Mouse (Mus musculus) embryonic stem cell, embryonic (primary cell): ENCODE results near the gene Krt76.

Experiments used
- CTCF ChIA-PET, 4 experiments: fragments of 300-600 bp in 2 of 4; fragments of 350-600 bp in 2 of 4; sonication (Branson Sonifier 250); formaldehyde crosslinking; loops; one replicate each; lab custom pipeline; 2022; ENCODE audit warnings: inconsistent platforms in 2 of 4; lab: Charles Lee
- POLR2A ChIA-PET, 4 experiments: fragments of 300-600 bp in 2 of 4; fragments of 350-600 bp in 2 of 4; sonication (Branson Sonifier 250); formaldehyde crosslinking; loops; one replicate each; lab custom pipeline; 2022; ENCODE audit warnings: antibody characterized with exemption in 4 of 4, inconsistent platforms in 1 of 4; lab: Charles Lee

The Krt76 gene

DNA sequence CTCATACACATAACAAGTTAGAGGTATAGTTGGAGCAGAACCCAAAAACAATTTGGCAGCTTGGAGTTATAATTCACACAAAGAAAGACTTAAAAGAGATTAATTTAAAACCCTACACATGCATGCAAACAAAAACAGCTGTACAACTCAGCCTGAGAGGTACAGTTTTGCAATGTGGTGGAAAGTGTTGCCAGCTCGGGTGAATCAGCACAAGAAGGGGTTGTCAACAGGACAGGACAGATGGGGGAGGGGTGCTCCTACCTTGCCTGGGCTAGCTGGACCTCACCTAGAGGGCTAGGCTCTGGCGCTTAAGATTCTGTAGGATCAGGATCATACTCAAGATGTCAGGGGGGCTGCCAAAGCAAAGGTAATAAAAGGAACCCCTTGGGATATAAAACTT, 14.7 kb downstream of the Krt76 start:
- CTCF ChIA-PET = no interaction called here
- POLR2A ChIA-PET = no interaction called here

DNA sequence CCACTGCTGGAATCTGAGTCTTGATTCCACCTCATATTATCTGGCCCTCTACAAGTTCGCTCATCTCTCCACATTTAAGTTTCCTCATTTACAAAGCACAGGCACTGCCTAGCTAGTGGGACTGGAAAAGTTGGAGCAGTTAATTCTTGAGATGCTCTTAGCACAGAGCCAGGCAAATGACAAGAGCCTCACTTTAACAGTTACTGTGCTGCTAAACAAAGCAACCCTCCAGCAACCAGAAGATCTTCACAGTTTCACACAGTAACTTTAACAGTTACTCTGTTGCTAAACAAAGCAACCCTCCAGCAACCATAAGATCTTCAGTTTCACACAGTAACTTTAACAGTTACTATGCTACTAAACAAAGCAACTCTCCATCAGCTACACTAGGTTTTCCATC, 18.3 kb downstream of the Krt76 start:
- ChIA-PET POLR2A (no interaction called here), CTCF (interaction anchor here in 1 of 4 experiments (0.8 kb wide), 1 partner anchor 177 kb away, joined by 4 read pairs; no protein-coding TSS in a partner anchor)

DNA sequence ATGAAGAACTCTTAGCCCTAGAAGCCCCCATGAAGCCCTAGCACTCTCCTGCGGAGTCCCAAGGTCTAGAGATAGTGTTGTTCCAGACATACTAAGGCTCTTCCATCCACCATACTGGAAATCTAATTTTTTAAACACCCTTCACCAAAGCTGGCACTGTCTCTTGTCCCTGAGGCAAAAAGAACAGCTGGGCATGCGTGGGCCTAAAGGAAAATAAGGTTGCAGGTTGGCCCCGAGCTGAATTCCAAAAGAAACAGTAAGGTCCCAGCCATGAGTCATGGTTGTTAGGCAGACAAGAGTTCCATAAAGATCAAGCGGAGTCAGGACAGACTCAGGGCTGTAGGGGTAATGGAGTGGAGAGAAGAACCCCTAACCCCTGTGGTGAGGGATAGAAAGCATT, 19.5 kb downstream of the Krt76 start:
- ChIA-PET CTCF (interaction anchor here in 1 of 4 experiments (1.2 kb wide), 1 partner anchor 13 kb away, joined by 3 read pairs; no protein-coding TSS in a partner anchor), POLR2A (no interaction called here)

DNA sequence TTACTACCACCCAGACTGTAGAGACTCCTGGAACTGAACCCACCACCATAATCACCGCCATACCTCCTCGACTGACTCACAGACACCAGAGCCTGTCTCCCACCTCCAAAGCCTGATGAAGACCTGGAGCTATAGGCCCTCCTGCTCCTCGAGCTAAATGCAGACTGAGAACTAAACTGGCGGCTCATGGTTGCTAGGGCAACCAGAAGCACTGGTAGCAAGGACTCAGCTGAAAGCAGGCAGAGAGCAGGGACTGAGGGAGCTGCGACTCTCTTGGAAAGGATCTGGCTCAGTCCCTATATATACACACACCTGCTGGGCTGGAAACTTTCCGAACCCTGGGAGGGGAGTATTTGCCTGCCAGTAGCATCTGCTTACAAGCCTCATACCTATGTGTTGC, 23.3 kb downstream of the Krt76 start, which contains the start of gene Krt77:
TSS of gene Krt77 (minus strand) at position 275 of the 400 bp plus-strand sequence.
- ChIA-PET POLR2A (no interaction called here), CTCF (no interaction called here)

DNA sequence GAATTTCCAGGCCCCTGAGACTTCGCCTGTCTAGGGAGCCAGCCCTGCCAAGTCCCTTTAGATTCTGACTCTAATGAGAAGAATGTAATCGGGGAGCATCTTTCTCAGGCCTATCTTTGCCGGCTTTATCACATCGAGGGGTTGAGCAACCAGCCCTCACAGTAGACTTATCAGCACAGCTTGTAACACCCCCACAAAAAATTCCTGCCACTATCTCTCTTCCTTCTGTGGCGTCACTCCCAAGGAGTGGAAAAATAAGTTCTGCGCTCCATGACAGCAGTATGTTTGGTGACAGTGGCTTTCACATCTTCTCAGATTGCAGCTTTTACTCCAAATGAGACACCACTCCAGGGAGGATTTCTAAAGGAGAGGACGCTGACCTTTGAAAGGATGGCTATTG, 26.0 kb downstream of the Krt76 start:
- ChIA-PET CTCF (no interaction called here), POLR2A (no interaction called here)

DNA sequence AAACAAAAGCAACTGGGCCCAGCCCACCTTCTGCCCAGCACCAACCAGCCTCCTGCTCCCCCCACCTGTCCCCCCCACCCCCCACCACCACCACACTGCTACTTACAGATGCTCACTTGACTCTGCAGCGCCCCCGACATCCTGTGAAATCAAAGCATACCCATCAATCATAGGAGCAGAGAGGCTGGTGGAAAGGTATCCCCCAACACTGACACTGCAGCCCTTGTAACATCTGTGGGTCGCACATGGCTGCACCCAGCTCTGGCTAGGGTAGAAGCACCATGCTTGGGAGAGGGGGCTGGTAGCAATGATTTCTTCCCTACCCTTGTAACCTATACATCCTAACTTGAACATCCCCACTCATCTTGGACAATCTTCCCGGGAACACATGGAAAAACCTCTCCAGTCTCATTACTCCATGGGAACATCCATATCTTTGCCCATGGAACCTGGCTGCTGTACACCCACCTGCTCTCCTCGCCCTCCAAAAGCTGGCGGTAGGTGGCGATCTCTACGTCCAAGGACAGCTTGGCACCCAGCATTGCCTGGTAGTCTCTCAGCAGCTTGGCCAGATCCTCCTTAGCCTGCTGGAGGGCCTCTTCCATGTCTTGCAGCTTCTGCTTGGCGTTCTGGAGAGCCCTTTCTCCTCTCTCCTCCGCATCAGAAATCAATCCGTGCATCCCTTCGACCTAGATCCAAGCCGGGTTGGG, 32.1 kb downstream of the Krt76 start:
- POLR2A ChIA-PET = interaction anchor here in 2 of 4 experiments (0.7 kb wide), 2 partner anchors 9 to 110 kb away, joined by 3 to 4 read pairs; partner anchors contain the start of gene Krt1 (in 1 of the 2)
- CTCF ChIA-PET = interaction anchor here (0.6 to 2.2 kb wide), 6 partner anchors 12 to 124 kb away, joined by 3 to 7 read pairs (median 3); no protein-coding TSS in a partner anchor

DNA sequence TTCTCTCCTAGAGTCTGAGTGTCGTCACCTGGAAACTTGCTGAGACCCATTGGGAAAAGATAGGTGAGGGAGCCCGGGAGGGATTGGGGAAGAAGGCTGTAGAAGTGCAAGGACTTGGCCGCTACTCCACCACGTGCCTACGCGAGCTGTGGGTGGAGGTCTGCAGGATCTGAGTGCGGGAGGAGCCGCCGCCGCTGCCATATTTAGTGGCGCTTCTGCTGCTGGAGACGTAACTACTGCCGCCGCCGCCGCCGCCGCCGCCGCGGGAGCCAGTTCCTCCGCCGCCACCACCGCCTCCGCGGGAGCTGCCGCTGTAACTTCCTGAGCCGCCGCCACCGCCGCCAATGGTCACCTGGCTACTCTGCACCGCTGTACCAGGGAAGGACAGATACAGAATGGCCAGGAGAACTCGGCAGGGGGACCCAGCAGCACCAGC, 33.0 kb downstream of the Krt76 start:
- ChIA-PET CTCF (interaction anchor here in 1 of 4 experiments (0.6 to 2.2 kb wide), 2 partner anchors 43 to 124 kb away, joined by 3 to 7 read pairs; no protein-coding TSS in a partner anchor), POLR2A (interaction anchor here in 1 of 4 experiments (0.5 kb wide), 1 partner anchor 306 kb away, joined by 3 read pairs; no protein-coding TSS in a partner anchor)

DNA sequence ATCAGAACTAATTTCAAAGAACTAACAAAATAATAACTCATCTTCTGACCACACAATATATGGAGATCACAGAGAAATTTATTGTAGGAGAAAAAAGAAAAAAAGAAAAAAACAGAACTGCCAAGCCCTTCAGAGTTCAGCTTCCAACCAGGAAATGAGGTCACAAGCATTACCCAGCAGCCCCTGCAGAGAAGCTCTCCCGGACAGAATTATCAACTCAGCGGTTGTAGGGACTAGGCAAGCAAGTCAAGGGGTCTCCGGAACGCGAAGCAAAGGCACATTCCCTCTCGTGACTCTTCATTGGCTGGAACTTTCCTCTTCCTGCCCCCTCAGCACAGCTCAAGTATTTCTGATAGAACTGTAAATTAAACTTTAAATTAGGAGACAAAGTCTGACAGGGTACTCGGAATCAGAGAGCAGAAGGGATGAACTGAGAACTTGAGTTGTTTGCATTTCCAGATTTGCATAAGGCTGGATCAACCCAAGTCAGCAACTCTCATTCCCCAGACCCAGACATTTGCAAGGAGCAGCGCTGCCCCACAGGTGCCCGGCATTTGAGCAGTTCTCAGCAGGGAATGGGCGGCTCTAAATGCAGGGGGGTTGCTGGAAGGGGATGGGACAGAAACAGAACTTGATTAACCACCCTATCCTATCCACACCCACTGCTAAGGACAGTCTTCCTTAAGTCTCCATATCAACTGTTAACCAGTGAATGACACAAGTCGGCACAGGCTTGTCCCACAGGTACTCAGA, 33.9 kb downstream of the Krt76 start:
- CTCF ChIA-PET = interaction anchor here in 1 of 4 experiments (0.7 to 0.9 kb wide), 3 partner anchors 86 to 362 kb away, joined by 3 to 4 read pairs (median 3); no protein-coding TSS in a partner anchor
- POLR2A ChIA-PET = interaction anchor here in 1 of 4 experiments (0.5 kb wide), 1 partner anchor 305 kb away, joined by 3 read pairs; no protein-coding TSS in a partner anchor

DNA sequence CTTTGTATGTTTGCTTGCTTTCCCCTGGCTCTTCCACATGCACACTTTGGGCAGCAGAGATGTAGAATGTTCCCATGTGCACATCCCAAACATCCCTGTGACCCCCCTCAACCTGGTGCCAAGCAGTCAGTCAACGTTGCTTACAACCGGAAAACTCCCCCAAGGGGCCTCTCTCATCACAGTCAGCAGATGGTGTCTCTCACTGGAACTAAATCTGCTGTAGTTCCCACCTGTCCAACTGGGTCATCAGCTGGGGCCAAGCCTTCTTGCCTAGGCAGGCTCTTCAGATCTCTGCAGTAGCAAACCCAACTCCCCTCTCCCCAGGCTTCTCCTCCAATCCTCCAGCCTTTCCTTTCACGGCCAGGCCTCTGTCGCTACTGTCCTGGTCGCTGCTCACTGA, 36.0 kb downstream of the Krt76 start:
- ChIA-PET CTCF (no interaction called here), POLR2A (no interaction called here)

DNA sequence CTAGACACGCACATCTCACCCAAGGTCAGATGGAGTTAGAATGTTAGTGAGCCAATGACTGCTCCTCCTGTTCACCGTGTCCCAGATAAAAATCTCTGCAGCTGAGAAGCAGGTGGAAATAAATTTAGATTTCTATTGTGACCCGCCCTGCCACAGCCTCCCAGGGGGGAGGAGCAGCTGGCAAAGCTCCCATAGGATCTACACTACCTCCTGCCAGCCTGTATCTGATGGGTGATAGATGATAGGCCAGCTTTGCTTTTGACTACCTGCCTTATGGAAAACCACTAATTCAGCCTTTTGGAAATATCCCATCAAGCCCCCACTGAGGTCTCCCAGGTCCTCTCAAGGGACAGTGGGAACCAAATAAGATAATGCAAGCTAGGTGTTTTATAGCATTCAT, 37.0 kb downstream of the Krt76 start:
- CTCF ChIA-PET = interaction anchor here in 2 of 4 experiments (0.6 to 1.0 kb wide), 3 partner anchors 128 to 529 kb away, joined by 3 read pairs; no protein-coding TSS in a partner anchor
- POLR2A ChIA-PET = no interaction called here

DNA sequence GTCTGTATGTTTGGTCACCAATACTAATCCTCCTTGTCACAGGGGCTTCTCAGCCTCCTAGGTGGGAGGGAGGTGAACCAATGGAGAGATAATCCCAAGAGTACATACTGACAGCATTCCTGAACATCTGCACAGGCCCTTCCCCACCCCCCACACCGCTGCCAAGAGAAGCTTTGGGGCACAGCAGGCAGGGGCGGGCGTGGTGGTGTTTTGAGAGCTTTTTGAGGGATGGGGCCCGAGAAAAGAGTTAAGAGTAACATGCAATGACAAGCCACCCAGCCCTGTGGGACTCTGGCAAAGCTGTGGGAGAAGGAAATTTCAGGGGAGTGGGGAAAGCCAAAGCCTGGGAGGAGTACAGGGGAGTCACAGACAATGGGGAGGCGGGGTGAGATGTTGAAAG, 38.4 kb downstream of the Krt76 start:
- ChIA-PET CTCF (interaction anchor here in 2 of 4 experiments (0.6 kb wide), 2 partner anchors 17 to 25 kb away, joined by 3 read pairs; no protein-coding TSS in a partner anchor), POLR2A (interaction anchor here in 1 of 4 experiments (1.3 kb wide), 1 partner anchor 130 kb away, joined by 4 read pairs; no protein-coding TSS in a partner anchor)

DNA sequence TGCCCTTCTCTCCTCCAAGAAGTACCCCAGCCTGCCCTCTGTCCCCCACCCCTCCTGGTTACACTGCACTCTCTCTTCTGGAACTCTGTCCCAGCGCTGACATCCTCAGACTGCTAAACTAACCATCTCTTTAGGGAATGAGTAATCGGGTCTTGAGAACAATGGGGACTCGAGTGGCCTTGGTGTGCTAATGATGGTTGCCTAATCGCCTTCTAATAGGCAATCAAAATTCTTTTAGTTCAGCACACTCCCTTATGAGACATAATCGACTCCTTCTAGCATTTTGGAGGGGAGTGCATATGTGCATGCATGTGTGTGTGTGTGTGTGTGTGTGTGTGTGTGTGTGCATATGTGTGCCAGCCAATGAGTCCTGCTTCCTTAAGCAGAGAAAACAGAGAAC, 40.1 kb downstream of the Krt76 start:
- CTCF ChIA-PET = interaction anchor here in 1 of 4 experiments (0.7 kb wide), 1 partner anchor 121 kb away, joined by 5 read pairs; no protein-coding TSS in a partner anchor
- POLR2A ChIA-PET = no interaction called here

DNA sequence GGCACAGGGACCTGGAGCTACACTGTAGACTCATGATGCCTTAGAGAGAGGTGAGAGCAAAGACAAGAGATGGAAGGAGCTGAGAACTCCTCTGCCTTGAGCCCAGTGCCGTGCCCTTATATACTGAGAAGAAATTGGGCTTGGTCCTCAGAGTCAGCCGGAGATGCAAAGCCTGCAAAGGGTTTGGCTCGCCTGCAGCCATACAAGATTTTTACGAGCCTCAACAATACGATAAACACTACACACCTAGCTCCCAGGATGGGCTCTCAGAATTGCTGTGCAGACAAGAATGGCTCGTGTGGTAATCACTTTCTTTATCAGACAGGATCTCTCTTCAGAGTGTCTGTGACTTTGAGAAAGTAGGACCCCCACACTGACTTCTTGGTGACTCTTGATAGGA, 42.0 kb downstream of the Krt76 start, which contains the start of gene Krt1:
TSS of gene Krt1 (minus strand) at position 101 of the 400 bp plus-strand sequence.
- ChIA-PET CTCF (interaction anchor here in 2 of 4 experiments (0.6 to 1.0 kb wide), 3 partner anchors 78 to 1071 kb away, joined by 3 to 5 read pairs (median 4); no protein-coding TSS in a partner anchor), POLR2A (interaction anchor here in 2 of 4 experiments (0.6 to 1.4 kb wide), 3 partner anchors 10 to 138 kb away, joined by 3 to 7 read pairs (median 3); no protein-coding TSS in a partner anchor)

DNA sequence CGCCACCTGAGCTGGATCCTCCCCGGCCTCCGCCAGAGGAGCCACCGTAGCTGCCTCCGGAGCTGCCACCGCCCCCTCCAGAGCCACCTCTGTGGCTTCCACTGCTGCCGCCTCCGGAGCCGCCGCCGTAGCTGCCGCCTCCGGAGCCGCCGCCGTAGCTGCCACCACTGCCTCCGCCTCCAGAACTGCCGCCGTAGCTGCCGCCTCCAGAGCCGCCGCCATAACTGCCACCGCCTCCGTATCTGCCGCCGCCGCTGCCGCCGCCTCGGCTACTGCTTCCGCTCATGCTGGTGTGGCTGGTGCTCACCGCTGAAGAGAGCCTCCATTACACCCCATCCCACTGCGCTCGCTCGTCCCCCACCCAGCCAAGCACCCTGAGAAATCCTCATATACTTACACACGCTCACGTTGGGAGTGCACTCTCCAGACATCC, 46.7 kb downstream of the Krt76 start:
- POLR2A ChIA-PET = no interaction called here

DNA sequence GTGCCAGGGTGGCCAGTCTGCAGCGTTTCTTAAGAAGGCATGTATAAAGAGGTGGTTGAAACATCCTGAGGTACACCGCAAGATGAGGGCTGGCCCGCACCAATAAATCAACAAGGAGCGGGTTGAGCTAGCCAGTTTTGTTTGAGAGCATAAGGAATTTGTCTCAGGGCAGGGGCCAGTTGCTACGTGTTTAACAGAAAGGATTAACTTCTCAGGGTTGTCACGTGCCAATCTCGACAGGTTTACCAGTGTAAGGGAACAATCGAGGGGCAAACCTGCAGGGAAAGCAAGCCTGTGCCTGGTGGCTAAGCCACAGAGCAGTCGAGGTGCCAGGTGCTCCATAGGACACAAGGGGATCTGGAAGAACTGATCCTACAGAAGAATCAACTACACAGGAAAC, 49.5 kb downstream of the Krt76 start:
- POLR2A ChIA-PET = no interaction called here
- CTCF ChIA-PET = no interaction called here

More for the DNA sequence above, 46.7 kb downstream of the Krt76 start:
- CTCF ChIA-PET = interaction anchor here (0.7 to 2.7 kb wide), 11 partner anchors 15 to 808 kb away, joined by 3 to 7 read pairs (median 4); no protein-coding TSS in a partner anchor

DNA sequence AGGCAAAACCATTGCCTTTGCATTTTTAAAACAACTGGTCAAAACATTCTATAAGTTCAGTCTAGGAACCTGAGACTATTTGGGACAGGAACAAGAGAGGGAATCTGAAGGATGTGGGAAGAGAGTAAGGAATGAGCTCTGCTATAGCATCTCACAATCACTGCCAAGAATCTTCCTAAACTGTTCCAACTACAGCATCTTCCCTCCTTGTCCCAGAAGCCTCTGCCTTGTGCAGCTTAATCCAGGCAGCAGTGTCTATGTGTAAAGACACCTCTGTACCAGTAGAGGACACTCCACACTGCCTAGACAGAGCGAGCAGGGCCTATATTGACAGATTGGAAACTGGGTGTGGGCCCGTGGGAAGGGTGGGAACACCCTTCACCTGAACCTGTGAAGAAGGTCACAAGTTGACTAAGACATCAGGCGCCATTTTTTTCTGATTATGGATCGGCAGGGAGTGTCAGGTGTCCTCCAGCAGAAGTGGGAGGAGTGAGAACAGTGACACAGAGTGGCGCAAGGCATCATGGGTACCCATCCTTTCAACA, 57.9 kb downstream of the Krt76 start:
- CTCF ChIA-PET = interaction anchor here (0.5 to 2.4 kb wide), 17 partner anchors 12 to 491 kb away, joined by 3 to 13 read pairs (median 4); partner anchors contain the start of gene Krt2 (in 1 of the 4)
- POLR2A ChIA-PET = no interaction called here
